ENCODE assay signal across 30 mouse cellular contexts in genomic region chr2:119986369-119986768, GRCm38 (mm10). TPM values are rescaled to one million over a fixed set of nuclear protein-coding genes. Genes with fewer than 3 reads are reported as not detected.
A peak's percentile ranks its signal among the peaks of the same experiment; 100 is the strongest.
DNase-seq lines count a peak whose midpoint lies in the region; ATAC-seq and TF ChIP-seq lines count a peak whose summit lies in the region.
"Had no signal": no experiment of that assay in that cellular context is flagged by ENCODE, and none has a peak within 500 bp of the region (broad histone marks: within the 10 kb centered on the region; RNA-seq: fewer than 3 reads in every experiment).

No protein-coding gene starts in this region.

- no peak for TF ChIP-seq CTCF in lung, postnatal 0 days (IDR thresholded peaks at IDR 0.05)

- H3K27ac ChIP-seq in intestine, embryonic 15.5 days = no peak overlapping the region
- H3K27ac ChIP-seq in intestine, embryonic 16.5 days (ENCODE audit: low read length) = no peak overlapping the region
- no peak overlapping the region for H3K27ac ChIP-seq in midbrain, embryonic 11.5 days (ENCODE audit: low read depth, low read length)
- no peak overlapping the region; the same call in 1 of the 2 replicates for H3K27ac ChIP-seq in midbrain, embryonic 15.5 days
- peak overlapping the region; percentile 52 for H3K27ac ChIP-seq in lung, postnatal 0 days (ENCODE audit: low read length)
- H3K27ac ChIP-seq: embryonic facial prominence, embryonic 12.5 days; forebrain, embryonic 10.5 days; gastrocnemius, adult 2 months; heart, adult 2 months; heart, embryonic 13.5 days; layer of hippocampus, adult 2 months; limb, embryonic 15.5 days; liver, embryonic 13.5 days; stomach, embryonic 15.5 days had no signal

- no peaks in the 10 kb centered on the region for H3K36me3 ChIP-seq in intestine, embryonic 15.5 days
- no peaks in the 10 kb centered on the region for H3K36me3 ChIP-seq in intestine, embryonic 16.5 days (ENCODE audit: control insufficient read depth, insufficient read depth, low read length)
- H3K36me3 ChIP-seq in midbrain, embryonic 11.5 days (ENCODE audit: control insufficient read depth, insufficient read depth, low read length) = no peaks in the 10 kb centered on the region
- H3K36me3 ChIP-seq in midbrain, embryonic 15.5 days (replicated peaks) = 0 out of 2 replicates have a peak, but pooled peaks cover 5% of the 10 kb centered on the region
- no peaks in the 10 kb centered on the region for H3K36me3 ChIP-seq in lung, postnatal 0 days (ENCODE audit: insufficient read depth, low read length)
- H3K36me3 ChIP-seq: embryonic facial prominence, embryonic 12.5 days; liver, embryonic 13.5 days; stomach, embryonic 15.5 days had no signal

- WGBS in intestine, embryonic 15.5 days = 66% methylated on average over 6 of the region's 6 CpGs
- 59% methylated on average over 6 of the region's 6 CpGs for WGBS in intestine, embryonic 16.5 days
- 70% methylated on average over 6 of the region's 6 CpGs for WGBS in midbrain, embryonic 11.5 days
- WGBS in midbrain, embryonic 15.5 days = 70% methylated on average over 6 of the region's 6 CpGs
- WGBS in lung, postnatal 0 days = 53% methylated on average over 6 of the region's 6 CpGs

- H3K4me1 ChIP-seq in intestine, embryonic 15.5 days (replicated peaks) = 0 out of 2 replicates have a peak, but pooled peaks cover 4% of the 10 kb centered on the region
- peaks cover 3% of the 10 kb centered on the region; the same call in 1 of the 2 replicates for H3K4me1 ChIP-seq in intestine, embryonic 16.5 days (ENCODE audit: control insufficient read depth, insufficient read depth, low read length)
- no peaks in the 10 kb centered on the region; the same call in 1 of the 2 replicates for H3K4me1 ChIP-seq in midbrain, embryonic 11.5 days (ENCODE audit: control insufficient read depth, insufficient read depth, low read length)
- no peaks in the 10 kb centered on the region for H3K4me1 ChIP-seq in midbrain, embryonic 15.5 days
- peaks cover 3% of the 10 kb centered on the region; the same call in 1 of the 2 replicates for H3K4me1 ChIP-seq in lung, postnatal 0 days (ENCODE audit: insufficient read depth, low read depth, low read length)
- H3K4me1 ChIP-seq: limb, embryonic 15.5 days; liver, embryonic 13.5 days; stomach, embryonic 15.5 days had no signal

- TF ChIP-seq EP300 in lung, postnatal 0 days (IDR thresholded peaks at IDR 0.05) = no peak

- no peak overlapping the region for H3K9ac ChIP-seq in intestine, embryonic 15.5 days
- H3K9ac ChIP-seq in intestine, embryonic 16.5 days (ENCODE audit: low read depth, low read length) = no peak overlapping the region
- H3K9ac ChIP-seq in midbrain, embryonic 11.5 days (ENCODE audit: low read length) = peak overlapping the region; percentile 13; the same call in 1 of the 2 replicates
- no peak overlapping the region for H3K9ac ChIP-seq in midbrain, embryonic 15.5 days
- no peak overlapping the region for H3K9ac ChIP-seq in lung, postnatal 0 days (replicated peaks; ENCODE audit: low read depth)
- H3K9ac ChIP-seq: embryonic facial prominence, embryonic 12.5 days; heart, embryonic 13.5 days; limb, embryonic 15.5 days; liver, embryonic 13.5 days; stomach, embryonic 15.5 days had no signal

- no peaks in the 10 kb centered on the region for H3K9me3 ChIP-seq in intestine, embryonic 15.5 days
- no peaks in the 10 kb centered on the region for H3K9me3 ChIP-seq in intestine, embryonic 16.5 days (ENCODE audit: control insufficient read depth, low read length)
- no peaks in the 10 kb centered on the region for H3K9me3 ChIP-seq in midbrain, embryonic 11.5 days (ENCODE audit: control insufficient read depth, low read length)
- no peaks in the 10 kb centered on the region for H3K9me3 ChIP-seq in midbrain, embryonic 15.5 days
- H3K9me3 ChIP-seq in lung, postnatal 0 days (ENCODE audit: low read length) = no peaks in the 10 kb centered on the region
- H3K9me3 ChIP-seq: embryonic facial prominence, embryonic 12.5 days; forebrain, embryonic 10.5 days; heart, embryonic 13.5 days; limb, embryonic 15.5 days; liver, embryonic 13.5 days; stomach, embryonic 15.5 days had no signal

- no peak overlapping the region for H3K4me2 ChIP-seq in intestine, embryonic 15.5 days (replicated peaks)
- H3K4me2 ChIP-seq in intestine, embryonic 16.5 days (ENCODE audit: low read depth, low read length) = no peak overlapping the region
- H3K4me2 ChIP-seq in midbrain, embryonic 11.5 days = no peak overlapping the region
- no peak overlapping the region for H3K4me2 ChIP-seq in midbrain, embryonic 15.5 days
- H3K4me2 ChIP-seq in lung, postnatal 0 days (replicated peaks; ENCODE audit: low read depth, low read length) = 0 out of 2 replicates have a peak overlapping the region, but pooled peaks have one; percentile 0
- H3K4me2 ChIP-seq: embryonic facial prominence, embryonic 12.5 days; heart, embryonic 13.5 days; limb, embryonic 15.5 days; liver, embryonic 13.5 days; stomach, embryonic 15.5 days had no signal

- ATAC-seq in intestine, embryonic 15.5 days = peak; percentile 51
- ATAC-seq in intestine, embryonic 16.5 days = no peak; the same call in 1 of the 2 replicates
- ATAC-seq in midbrain, embryonic 11.5 days (ENCODE audit: low FRiP score) = no peak
- ATAC-seq in midbrain, embryonic 15.5 days (replicated peaks) = no peak
- ATAC-seq in lung, postnatal 0 days = peak; percentile 59
- ATAC-seq: forebrain, embryonic 16.5 days; hindbrain, embryonic 16.5 days; midbrain, embryonic 16.5 days had no signal

- no peaks in the 10 kb centered on the region for H3K27me3 ChIP-seq in intestine, embryonic 15.5 days (replicated peaks)
- H3K27me3 ChIP-seq in intestine, embryonic 16.5 days (replicated peaks; ENCODE audit: control insufficient read depth, insufficient read depth, low read length) = no peaks in the 10 kb centered on the region
- no peaks in the 10 kb centered on the region for H3K27me3 ChIP-seq in midbrain, embryonic 11.5 days (ENCODE audit: control insufficient read depth, insufficient read depth, low read length)
- no peaks in the 10 kb centered on the region for H3K27me3 ChIP-seq in midbrain, embryonic 15.5 days (replicated peaks)
- no peaks in the 10 kb centered on the region for H3K27me3 ChIP-seq in lung, postnatal 0 days (replicated peaks; ENCODE audit: insufficient read depth, low read length)
- H3K27me3 ChIP-seq: embryonic facial prominence, embryonic 12.5 days; heart, embryonic 13.5 days; limb, embryonic 15.5 days; liver, embryonic 13.5 days; stomach, embryonic 15.5 days had no signal

- no peak for DNase-seq in midbrain, embryonic 11.5 days (ENCODE audit: low spot score, missing footprints)
- DNase-seq in lung, postnatal 0 days (ENCODE audit: low spot score) = peak; percentile 60
- peak; percentile 35 for DNase-seq in yolk sac, embryonic 10.5 days (ENCODE audit: low spot score)
- DNase-seq in adrenal gland, postnatal 4 days (ENCODE audit: low spot score in 2 of 2) = no peak
- no peak for DNase-seq in kidney, postnatal 10 days
- DNase-seq: adrenal gland, postnatal 14 days; cerebellum, adult 11-12 months; cerebellum, adult 9-11 months; embryo, embryonic 11 days; gastrocnemius, adult 2 months; gastrocnemius, postnatal 36 days; heart, adult 2 months; heart, postnatal 14 days; kidney, adult 9 months; kidney, postnatal 36 days; liver, embryonic 13.5 days; right cerebral cortex, postnatal 25 days; thymus, postnatal 25 days had no signal

- H3K4me3 ChIP-seq in intestine, embryonic 15.5 days (replicated peaks) = no peak overlapping the region
- no peak overlapping the region for H3K4me3 ChIP-seq in intestine, embryonic 16.5 days (ENCODE audit: low read length)
- H3K4me3 ChIP-seq in midbrain, embryonic 11.5 days (ENCODE audit: low read depth, low read length) = no peak overlapping the region
- H3K4me3 ChIP-seq in midbrain, embryonic 15.5 days = no peak overlapping the region
- no peak overlapping the region for H3K4me3 ChIP-seq in lung, postnatal 0 days (ENCODE audit: low read depth, low read length)
- H3K4me3 ChIP-seq: embryonic facial prominence, embryonic 12.5 days; forebrain, embryonic 10.5 days; gastrocnemius, adult 2 months; heart, adult 2 months; heart, embryonic 13.5 days; layer of hippocampus, adult 2 months; limb, embryonic 15.5 days; liver, embryonic 13.5 days; stomach, embryonic 15.5 days had no signal

RNA-seq across cellular contexts. Expression of gene Mapkbp1, which starts 13.9 kb away (rescaled TPM):
- 2.2 TPM in 2 replicates for polyA plus RNA-seq in intestine, embryonic 15.5 days (2015; fragmentation: Nextera tagmentation; extraction: Ambion mirVana)
- polyA plus RNA-seq in intestine, embryonic 16.5 days (2015; fragmentation: Nextera tagmentation; extraction: Ambion mirVana) = 2.0 and 2.4 TPM in 2 replicates
- polyA plus RNA-seq in midbrain, embryonic 11.5 days (2014; fragmentation: Nextera tagmentation; extraction: Ambion mirVana) = 2.9 and 3.4 TPM in 2 replicates
- polyA plus RNA-seq in midbrain, embryonic 15.5 days (2015; fragmentation: Nextera tagmentation; extraction: Ambion mirVana) = 9.7 and 9.9 TPM in 2 replicates
- 2.5 and 2.6 TPM in 2 replicates for polyA plus RNA-seq in lung, postnatal 0 days (2015; fragmentation: Nextera tagmentation; extraction: Ambion mirVana)
- 10 to 100 TPM; 25.3 to 27.2 TPM for total RNA-seq in adrenal gland, postnatal 4 days (2021)

RNA-seq across cellular contexts. Expression of gene Jmjd7, which starts 40.9 kb away (rescaled TPM):
- 15.5 and 17.8 TPM in 2 replicates for polyA plus RNA-seq in intestine, embryonic 15.5 days (2015; fragmentation: Nextera tagmentation; extraction: Ambion mirVana)
- 16.1 and 17.4 TPM in 2 replicates for polyA plus RNA-seq in intestine, embryonic 16.5 days (2015; fragmentation: Nextera tagmentation; extraction: Ambion mirVana)
- 18.8 and 19.1 TPM in 2 replicates for polyA plus RNA-seq in midbrain, embryonic 11.5 days (2014; fragmentation: Nextera tagmentation; extraction: Ambion mirVana)
- 21.9 and 22.6 TPM in 2 replicates for polyA plus RNA-seq in midbrain, embryonic 15.5 days (2015; fragmentation: Nextera tagmentation; extraction: Ambion mirVana)
- polyA plus RNA-seq in lung, postnatal 0 days (2015; fragmentation: Nextera tagmentation; extraction: Ambion mirVana) = 18.1 and 22.6 TPM in 2 replicates
- total RNA-seq in adrenal gland, postnatal 4 days (2021) = 10 to 100 TPM; 15.0 to 16.8 TPM

RNA-seq across cellular contexts. Expression of gene Gm28042, which starts 40.9 kb away (rescaled TPM):
- 2.2 TPM in 2 replicates for polyA plus RNA-seq in intestine, embryonic 15.5 days (2015; fragmentation: Nextera tagmentation; extraction: Ambion mirVana)
- 2.4 and 3.8 TPM in 2 replicates for polyA plus RNA-seq in intestine, embryonic 16.5 days (2015; fragmentation: Nextera tagmentation; extraction: Ambion mirVana)
- polyA plus RNA-seq in midbrain, embryonic 11.5 days (2014; fragmentation: Nextera tagmentation; extraction: Ambion mirVana) = 3.6 and 3.9 TPM in 2 replicates
- polyA plus RNA-seq in midbrain, embryonic 15.5 days (2015; fragmentation: Nextera tagmentation; extraction: Ambion mirVana) = 6.0 and 7.2 TPM in 2 replicates
- polyA plus RNA-seq in lung, postnatal 0 days (2015; fragmentation: Nextera tagmentation; extraction: Ambion mirVana) = 0.69 and 0.70 TPM in 2 replicates
- total RNA-seq in adrenal gland, postnatal 4 days (2021) = 1 to 10 TPM; 1.5 to 4.2 TPM

RNA-seq across cellular contexts. Expression of gene Pla2g4b, which starts 46.8 kb away (rescaled TPM):
- 0.75 and 1.4 TPM in 2 replicates for polyA plus RNA-seq in intestine, embryonic 15.5 days (2015; fragmentation: Nextera tagmentation; extraction: Ambion mirVana)
- 0.49 and 0.94 TPM in 2 replicates for polyA plus RNA-seq in intestine, embryonic 16.5 days (2015; fragmentation: Nextera tagmentation; extraction: Ambion mirVana)
- 1.5 and 2.3 TPM in 2 replicates for polyA plus RNA-seq in midbrain, embryonic 11.5 days (2014; fragmentation: Nextera tagmentation; extraction: Ambion mirVana)
- 3.9 and 4.6 TPM in 2 replicates for polyA plus RNA-seq in midbrain, embryonic 15.5 days (2015; fragmentation: Nextera tagmentation; extraction: Ambion mirVana)
- 0.18 and 0.92 TPM in 2 replicates for polyA plus RNA-seq in lung, postnatal 0 days (2015; fragmentation: Nextera tagmentation; extraction: Ambion mirVana)
- 1 to 10 TPM; 3.6 to 3.7 TPM for total RNA-seq in adrenal gland, postnatal 4 days (2021)

Comparison
In these comparisons a context has a peak if more than half of its experiments do, and no peak if none do; other contexts are left out.
1. ATAC-seq: peak in intestine, embryonic 15.5 days (single experiment) and lung, postnatal 0 days (single experiment); none in intestine, embryonic 16.5 days (single experiment), midbrain, embryonic 11.5 days (single experiment) and midbrain, embryonic 15.5 days (single experiment).
2. DNase-seq: peak in lung, postnatal 0 days (single experiment) and yolk sac, embryonic 10.5 days (single experiment); none in midbrain, embryonic 11.5 days (single experiment), adrenal gland, postnatal 4 days (0 of 2) and kidney, postnatal 10 days (single experiment).